Mouse (Mus musculus): ENCODE measurements around the gene Wdfy2. TPM values are rescaled to one million over a fixed set of nuclear protein-coding genes. Genes with fewer than 3 reads are reported as not detected.
A peak's percentile ranks its signal among the peaks of the same experiment; 100 is the strongest.

The Wdfy2 gene
- polyA plus RNA-seq, 1 experiment from 2014 or later: 8.0 TPM

DNA sequence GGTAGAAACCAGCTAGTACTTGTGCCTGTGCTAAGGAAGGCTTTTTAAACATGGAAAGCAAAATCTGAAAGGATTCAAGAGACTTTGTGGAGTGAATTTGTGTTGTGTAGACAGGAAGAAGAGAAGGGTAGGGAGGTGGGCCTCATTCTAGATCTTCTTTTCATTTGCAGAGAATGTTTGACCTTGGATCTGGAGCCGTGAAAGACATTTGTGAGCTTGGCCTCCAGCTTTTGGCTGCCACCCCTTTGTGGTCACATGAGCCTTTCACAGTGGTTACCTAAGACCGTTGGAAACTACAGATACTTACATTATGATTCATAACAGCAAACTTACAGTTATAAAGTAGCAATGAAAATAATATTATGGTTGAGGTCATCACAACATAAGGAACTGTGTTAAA, 34.5 kb downstream of the Wdfy2 start:
- H3K9me3 ChIP-seq (ENCODE audit: low read length): peaks cover 11% of the 10 kb centered on the region; the same call in 1 of the 2 replicates
- no peaks in the 10 kb centered on the region for H3K27me3 ChIP-seq (ENCODE audit: insufficient read depth, low read length)
- 0 out of 2 replicates have a peak, but pooled peaks cover 5% of the 10 kb centered on the region for H3K36me3 ChIP-seq (ENCODE audit: insufficient read depth, low read length)
- H3K4me1 ChIP-seq (ENCODE audit: insufficient read depth, low read length): 0 out of 2 replicates have a peak, but pooled peaks cover 4% of the 10 kb centered on the region
- 94% methylated on average over 2 of the region's 2 CpGs for WGBS
- H3K9ac ChIP-seq (replicated peaks; ENCODE audit: low read length): no peak overlapping the region
- H3K27ac ChIP-seq (ENCODE audit: low read length): no peak overlapping the region
- H3K4me2 ChIP-seq (replicated peaks; ENCODE audit: low read depth, low read length): no peak overlapping the region
- no peak for ATAC-seq (ENCODE audit: low FRiP score, low TSS enrichment)
- no peak overlapping the region for H3K4me3 ChIP-seq (ENCODE audit: low read length)

DNA sequence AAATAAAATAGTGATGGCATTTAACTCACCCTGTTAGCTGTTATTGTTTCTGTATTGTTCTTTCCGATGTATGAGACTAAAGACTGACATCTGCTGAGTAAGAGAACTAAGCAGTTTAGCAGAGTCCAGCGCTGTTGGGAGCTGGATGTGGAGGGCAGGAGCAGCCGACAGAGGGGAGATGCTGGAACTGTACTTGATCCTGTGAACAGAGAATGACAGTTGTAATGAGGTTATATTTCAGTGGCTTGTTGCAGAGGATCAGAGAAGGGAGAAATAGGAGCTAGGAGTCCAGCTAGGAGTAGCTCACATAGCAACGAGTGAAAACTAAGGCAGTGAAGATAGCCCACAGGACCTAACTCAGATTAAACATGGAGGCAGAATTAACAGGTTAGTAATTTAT, 36.3 kb downstream of the Wdfy2 start:
- H3K4me3 ChIP-seq (ENCODE audit: low read length): no peak overlapping the region
- no peak for ATAC-seq (ENCODE audit: low FRiP score, low TSS enrichment)
- no peak overlapping the region for H3K4me2 ChIP-seq (replicated peaks; ENCODE audit: low read depth, low read length)
- H3K27ac ChIP-seq (ENCODE audit: low read length): no peak overlapping the region
- no peaks in the 10 kb centered on the region for H3K27me3 ChIP-seq (ENCODE audit: insufficient read depth, low read length)
- peaks cover 11% of the 10 kb centered on the region; the same call in 1 of the 2 replicates for H3K9me3 ChIP-seq (ENCODE audit: low read length)
- H3K36me3 ChIP-seq (ENCODE audit: insufficient read depth, low read length): 0 out of 2 replicates have a peak, but pooled peaks cover 5% of the 10 kb centered on the region
- H3K4me1 ChIP-seq (ENCODE audit: insufficient read depth, low read length): 0 out of 2 replicates have a peak, but pooled peaks cover 3% of the 10 kb centered on the region
- H3K9ac ChIP-seq (replicated peaks; ENCODE audit: low read length): no peak overlapping the region
- 61% methylated on average over 4 of the region's 4 CpGs for WGBS

DNA sequence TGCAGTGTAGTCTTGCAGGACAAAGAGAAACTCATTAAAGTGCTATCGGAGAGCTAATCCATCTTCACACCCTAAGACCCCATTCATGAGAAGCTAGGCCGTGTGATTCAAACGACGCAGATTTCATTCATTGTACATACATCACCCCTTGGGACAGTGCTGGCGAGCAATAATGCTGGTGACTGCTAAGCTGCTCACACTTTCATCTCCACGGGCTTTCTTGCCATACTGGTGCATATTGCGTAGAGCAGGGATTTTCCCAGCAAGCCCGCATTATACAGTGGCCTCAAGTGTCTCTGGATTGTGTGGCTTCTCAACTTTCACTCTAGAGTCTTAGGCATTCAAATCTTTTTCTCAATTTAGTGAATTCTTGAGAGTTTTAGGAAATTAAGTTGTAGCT, 36.9 kb downstream of the Wdfy2 start:
- Histone ChIP-seq H3K27ac (ENCODE audit: low read length) (no peak overlapping the region), H3K27me3 (ENCODE audit: insufficient read depth, low read length) (no peaks in the 10 kb centered on the region), H3K9me3 (ENCODE audit: low read length) (peaks cover 11% of the 10 kb centered on the region; the same call in 1 of the 2 replicates), H3K9ac (replicated peaks; ENCODE audit: low read length) (no peak overlapping the region), H3K4me1 (ENCODE audit: insufficient read depth, low read length) (0 out of 2 replicates have a peak, but pooled peaks cover 5% of the 10 kb centered on the region), H3K4me2 (replicated peaks; ENCODE audit: low read depth, low read length) (no peak overlapping the region), H3K4me3 (ENCODE audit: low read length) (no peak overlapping the region), H3K36me3 (ENCODE audit: insufficient read depth, low read length) (0 out of 2 replicates have a peak, but pooled peaks cover 5% of the 10 kb centered on the region)
- WGBS: 83% methylated on average over 8 of the region's 8 CpGs
- ATAC-seq (ENCODE audit: low FRiP score, low TSS enrichment): no peak

DNA sequence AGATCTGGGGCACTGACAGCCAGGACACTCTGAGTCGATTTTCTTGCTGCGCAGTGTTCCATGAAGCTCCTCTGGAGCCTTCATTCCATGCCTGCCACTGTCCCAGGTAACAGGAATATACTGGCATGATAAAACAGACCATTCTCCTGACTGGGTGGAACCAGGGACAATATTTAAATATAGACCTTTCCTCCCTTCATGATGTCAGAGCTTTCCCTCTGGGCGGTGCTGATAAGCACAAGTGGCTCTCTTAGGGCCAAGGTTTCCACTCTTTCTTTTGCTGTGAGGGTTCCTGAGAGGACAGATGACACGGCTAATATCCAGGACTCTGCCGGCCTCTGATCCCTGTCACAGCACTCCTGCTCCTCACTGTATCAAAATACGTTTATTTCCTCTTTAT, 40.6 kb downstream of the Wdfy2 start:
- Histone ChIP-seq H3K36me3 (ENCODE audit: insufficient read depth, low read length) (no peaks in the 10 kb centered on the region), H3K4me3 (ENCODE audit: low read length) (no peak overlapping the region), H3K27ac (ENCODE audit: low read length) (no peak overlapping the region), H3K4me1 (ENCODE audit: insufficient read depth, low read length) (peaks cover 24% of the 10 kb centered on the region), H3K27me3 (ENCODE audit: insufficient read depth, low read length) (no peaks in the 10 kb centered on the region), H3K4me2 (replicated peaks; ENCODE audit: low read depth, low read length) (no peak overlapping the region), H3K9me3 (ENCODE audit: low read length) (0 out of 2 replicates have a peak, but pooled peaks cover 2% of the 10 kb centered on the region), H3K9ac (replicated peaks; ENCODE audit: low read length) (no peak overlapping the region)
- 69% methylated on average over 6 of the region's 6 CpGs for WGBS
- no peak for ATAC-seq (ENCODE audit: low FRiP score, low TSS enrichment)

DNA sequence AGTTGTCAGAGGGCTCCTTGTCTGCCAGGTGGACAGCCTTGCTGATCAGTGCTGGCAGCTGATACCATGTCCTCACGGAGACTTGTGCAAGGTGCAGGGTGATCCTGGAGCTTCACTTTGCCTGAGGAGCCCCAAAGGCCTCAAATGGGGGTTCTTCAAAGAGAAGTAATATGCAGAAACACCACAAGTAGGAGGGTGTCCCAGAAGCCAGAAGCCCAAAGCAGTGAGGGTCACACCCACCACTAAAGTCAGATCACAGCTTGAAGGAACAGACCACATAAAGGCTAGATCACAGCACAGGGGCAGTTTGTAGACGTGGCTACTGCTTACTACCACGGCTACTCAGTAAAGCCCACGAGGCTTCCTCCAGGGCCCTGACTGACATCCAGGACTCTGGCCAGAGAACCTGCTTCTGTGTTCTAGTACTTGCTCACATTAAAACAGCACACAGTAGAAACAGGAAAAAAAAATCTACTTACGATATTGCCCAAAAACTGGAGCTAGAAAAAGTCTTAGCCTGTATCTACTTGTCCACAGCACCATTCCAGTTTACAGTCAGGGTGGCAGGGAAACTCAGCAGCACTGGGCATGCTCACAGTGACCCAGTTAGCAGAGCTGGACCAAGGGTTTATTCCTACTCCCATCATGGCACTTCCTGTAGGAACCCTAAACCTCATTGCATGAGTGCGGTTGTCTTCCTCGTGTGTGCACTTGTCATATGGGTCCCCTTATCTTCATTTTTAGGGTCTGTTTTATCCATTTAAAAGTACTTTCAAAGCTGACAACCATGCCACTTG, 41.4 kb downstream of the Wdfy2 start:
- Histone ChIP-seq H3K27ac (ENCODE audit: low read length) (no peak overlapping the region), H3K9me3 (ENCODE audit: low read length) (0 out of 2 replicates have a peak, but pooled peaks cover 2% of the 10 kb centered on the region), H3K9ac (replicated peaks; ENCODE audit: low read length) (no peak overlapping the region), H3K4me2 (replicated peaks; ENCODE audit: low read depth, low read length) (no peak overlapping the region), H3K36me3 (ENCODE audit: insufficient read depth, low read length) (no peaks in the 10 kb centered on the region), H3K4me1 (ENCODE audit: insufficient read depth, low read length) (peaks cover 24% of the 10 kb centered on the region), H3K27me3 (ENCODE audit: insufficient read depth, low read length) (no peaks in the 10 kb centered on the region), H3K4me3 (ENCODE audit: low read length) (no peak overlapping the region)
- ATAC-seq (ENCODE audit: low FRiP score, low TSS enrichment): no peak
- WGBS: 65% methylated on average over 7 of the region's 7 CpGs

DNA sequence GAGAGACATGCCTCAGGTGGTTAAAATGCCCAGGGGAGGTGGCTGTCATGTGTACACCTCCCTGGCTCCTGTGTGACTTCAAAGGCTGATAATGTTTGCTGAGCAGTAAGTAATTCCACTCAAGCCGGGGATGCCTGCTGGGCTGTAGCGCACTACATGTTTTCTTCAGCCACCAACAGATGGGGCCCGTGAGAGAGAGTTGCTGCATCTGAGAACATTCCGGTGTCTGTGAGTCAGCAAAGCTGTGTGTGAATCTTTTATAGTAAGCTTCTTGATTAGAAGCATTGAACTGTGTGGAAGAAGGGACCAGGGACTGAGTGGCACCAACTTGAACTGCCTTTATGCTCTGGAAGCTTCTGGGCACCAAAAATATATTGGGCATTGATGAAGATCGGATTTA, 42.0 kb downstream of the Wdfy2 start:
- no peak overlapping the region for H3K4me3 ChIP-seq (ENCODE audit: low read length)
- no peaks in the 10 kb centered on the region for H3K36me3 ChIP-seq (ENCODE audit: insufficient read depth, low read length)
- no peak overlapping the region for H3K4me2 ChIP-seq (replicated peaks; ENCODE audit: low read depth, low read length)
- WGBS: 20% methylated on average over 5 of the region's 5 CpGs
- no peak overlapping the region for H3K9ac ChIP-seq (replicated peaks; ENCODE audit: low read length)
- H3K9me3 ChIP-seq (ENCODE audit: low read length): 0 out of 2 replicates have a peak, but pooled peaks cover 2% of the 10 kb centered on the region
- H3K4me1 ChIP-seq (ENCODE audit: insufficient read depth, low read length): peaks cover 24% of the 10 kb centered on the region
- ATAC-seq (ENCODE audit: low FRiP score, low TSS enrichment): peak; percentile 75; the same call in 1 of the 2 replicates
- no peak overlapping the region for H3K27ac ChIP-seq (ENCODE audit: low read length)
- H3K27me3 ChIP-seq (ENCODE audit: insufficient read depth, low read length): no peaks in the 10 kb centered on the region

DNA sequence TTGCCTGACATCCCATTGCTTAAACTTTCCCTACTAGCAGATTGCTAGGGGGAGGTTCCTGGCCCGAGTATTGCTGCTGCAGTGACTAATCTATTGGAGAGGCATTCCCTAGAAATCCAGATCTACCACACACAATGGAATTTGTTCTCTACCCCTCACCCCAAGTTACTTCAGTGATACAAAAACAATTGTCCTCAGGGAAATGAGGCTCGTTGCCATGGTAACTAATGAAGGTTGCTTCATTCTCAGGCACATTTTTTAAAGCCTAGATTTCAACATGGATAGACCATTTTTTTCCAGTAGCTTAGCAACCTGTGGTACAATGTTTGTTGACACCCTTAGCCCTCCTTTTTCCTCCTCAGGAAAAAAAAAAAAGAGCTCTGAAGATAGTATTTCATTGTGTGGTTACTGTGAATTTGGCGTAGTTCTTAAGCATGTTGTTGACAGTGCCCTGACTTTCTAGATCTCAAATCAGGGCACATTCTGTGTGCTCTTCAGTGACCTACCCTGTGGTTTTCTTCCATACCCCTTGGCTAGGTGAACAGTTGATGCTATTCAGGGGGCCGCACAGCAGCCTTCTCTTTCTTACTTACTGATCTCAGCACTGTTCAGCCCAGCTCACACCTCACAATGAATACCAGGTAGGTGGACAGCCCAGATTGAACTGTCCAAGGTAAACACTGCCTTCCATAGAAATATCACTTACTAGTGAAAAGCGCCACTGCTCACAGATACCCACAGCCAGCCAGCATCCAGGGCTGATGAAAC, 42.8 kb downstream of the Wdfy2 start:
- Histone ChIP-seq H3K27me3 (ENCODE audit: insufficient read depth, low read length) (no peaks in the 10 kb centered on the region), H3K4me1 (ENCODE audit: insufficient read depth, low read length) (peaks cover 24% of the 10 kb centered on the region), H3K27ac (ENCODE audit: low read length) (no peak overlapping the region), H3K9ac (replicated peaks; ENCODE audit: low read length) (no peak overlapping the region), H3K4me3 (ENCODE audit: low read length) (no peak overlapping the region), H3K4me2 (replicated peaks; ENCODE audit: low read depth, low read length) (no peak overlapping the region), H3K36me3 (ENCODE audit: insufficient read depth, low read length) (no peaks in the 10 kb centered on the region), H3K9me3 (ENCODE audit: low read length) (no peaks in the 10 kb centered on the region)
- ATAC-seq (ENCODE audit: low FRiP score, low TSS enrichment): no peak
- WGBS: 61% methylated on average over 5 of the region's 5 CpGs

DNA sequence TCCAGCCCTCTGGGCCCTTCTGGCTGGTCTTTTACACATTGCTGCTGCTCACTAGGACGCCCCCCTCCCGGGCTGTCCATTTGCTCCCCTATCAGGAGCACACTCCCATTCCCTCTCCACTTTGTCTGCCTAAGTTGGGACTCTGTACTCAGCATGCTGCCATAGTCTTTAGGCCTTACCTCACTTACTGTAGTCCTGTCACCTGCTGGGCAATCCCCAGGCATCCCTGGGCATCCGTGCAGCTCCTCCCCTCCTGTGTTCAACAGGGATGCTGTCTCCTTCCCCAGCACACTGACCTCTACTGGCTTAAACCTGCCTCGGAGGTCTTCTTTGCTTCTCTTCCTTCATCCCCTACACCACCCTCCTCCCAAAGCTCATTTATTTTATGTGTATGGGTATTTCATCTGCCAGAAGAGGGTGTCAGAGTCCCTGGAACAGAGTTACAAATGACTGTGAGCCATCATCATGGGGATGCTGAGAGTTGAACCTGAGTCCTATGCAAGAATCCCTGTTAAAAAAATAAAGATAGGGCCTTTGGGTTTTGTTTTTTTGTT, 44.7 kb downstream of the Wdfy2 start:
- H3K4me1 ChIP-seq (ENCODE audit: insufficient read depth, low read length): peaks cover 24% of the 10 kb centered on the region
- ATAC-seq (ENCODE audit: low FRiP score, low TSS enrichment): no peak
- no peak overlapping the region for H3K9ac ChIP-seq (replicated peaks; ENCODE audit: low read length)
- no peaks in the 10 kb centered on the region for H3K36me3 ChIP-seq (ENCODE audit: insufficient read depth, low read length)
- no peak overlapping the region for H3K4me2 ChIP-seq (replicated peaks; ENCODE audit: low read depth, low read length)
- no peaks in the 10 kb centered on the region for H3K27me3 ChIP-seq (ENCODE audit: insufficient read depth, low read length)
- 31% methylated on average over 4 of the region's 4 CpGs for WGBS
- H3K9me3 ChIP-seq (ENCODE audit: low read length): no peaks in the 10 kb centered on the region
- H3K27ac ChIP-seq (ENCODE audit: low read length): no peak overlapping the region
- no peak overlapping the region for H3K4me3 ChIP-seq (ENCODE audit: low read length)

DNA sequence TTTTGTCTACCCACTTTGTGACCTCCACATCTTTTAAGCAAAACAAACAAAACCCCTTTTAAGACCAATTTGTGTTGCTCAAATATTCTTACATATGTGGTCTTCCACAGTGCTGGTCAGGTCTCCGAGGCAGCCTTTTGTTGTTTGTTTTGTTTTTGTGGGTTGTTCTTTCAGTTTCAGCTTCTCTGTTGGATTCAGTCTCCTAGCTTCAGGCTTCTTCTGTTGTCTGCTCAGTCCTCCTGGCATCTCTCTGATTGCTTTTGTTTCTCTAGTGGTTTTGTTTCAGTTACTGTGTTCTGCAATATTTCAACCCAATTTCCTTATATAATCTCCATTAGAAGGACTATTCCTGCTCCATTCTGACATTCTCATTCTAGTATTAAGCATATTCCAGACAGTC, 46.1 kb downstream of the Wdfy2 start:
- WGBS: 70% methylated on average over 1 of the region's 1 CpGs
- H3K36me3 ChIP-seq (ENCODE audit: insufficient read depth, low read length): no peaks in the 10 kb centered on the region

More for the DNA sequence above, 46.1 kb downstream of the Wdfy2 start:
- Histone ChIP-seq H3K4me2 (replicated peaks; ENCODE audit: low read depth, low read length) (no peak overlapping the region), H3K27ac (ENCODE audit: low read length) (no peak overlapping the region), H3K4me3 (ENCODE audit: low read length) (no peak overlapping the region), H3K27me3 (ENCODE audit: insufficient read depth, low read length) (no peaks in the 10 kb centered on the region), H3K9me3 (ENCODE audit: low read length) (no peaks in the 10 kb centered on the region), H3K4me1 (ENCODE audit: insufficient read depth, low read length) (peaks cover 20% of the 10 kb centered on the region), H3K9ac (replicated peaks; ENCODE audit: low read length) (no peak overlapping the region)
- no peak for ATAC-seq (ENCODE audit: low FRiP score, low TSS enrichment)
